Mouse (Mus musculus) kidney, postnatal 0 days (tissue): ENCODE measurements around the gene Trim21. TPM values are rescaled to one million over a fixed set of nuclear protein-coding genes. Genes with fewer than 3 reads are reported as not detected.
A peak's percentile ranks its signal among the peaks of the same experiment; 100 is the strongest.

Experiments
- ATAC-seq: fragments of 200-750 bp; cut with Nextera tagmentation; replicated peaks from 2 replicates; pipeline ENCODE4 v1.8.0; 2017; ENCODE audit warnings: low read depth, moderate number of reproducible peaks, moderate TSS enrichment, moderate library complexity; ENCODE audit not compliant: low FRiP score
- DNase-seq: peaks from one replicate; pipeline ENCODE4 v3.0.0-alpha.2; 2016; ENCODE audit warnings: low spot score
- H3K27ac ChIP-seq: fragments of 300-500 bp; sonication (generic); 2 replicates; pipeline ENCODE4 v1.5.1; 2014; ENCODE audit warnings: mild to moderate bottlenecking
- H3K27me3 ChIP-seq: fragments of 300-500 bp; sonication (generic); 2 replicates; pipeline ENCODE4 v1.6.1; 2014; ENCODE audit warnings: low read length, mixed read lengths; ENCODE audit not compliant: insufficient read depth
- H3K36me3 ChIP-seq: fragments of 300-500 bp; sonication (generic); 2 replicates; pipeline ENCODE4 v1.6.1; 2014; ENCODE audit warnings: low read length, mixed read lengths; ENCODE audit not compliant: insufficient read depth
- H3K4me1 ChIP-seq: fragments of 300-500 bp; sonication (generic); replicated peaks from 2 replicates; pipeline ENCODE4 v1.6.1; 2014; ENCODE audit warnings: antibody characterized with exemption, low read length, mixed read lengths; ENCODE audit not compliant: insufficient read depth
- H3K4me2 ChIP-seq: fragments of 300-500 bp; sonication (generic); 2 replicates; pipeline ENCODE4 v1.6.1; 2014; ENCODE audit warnings: mild to moderate bottlenecking, low read length, moderate library complexity, mixed read lengths
- H3K4me3 ChIP-seq: fragments of 300-500 bp; sonication (generic); replicated peaks from 2 replicates; pipeline ENCODE4 v1.5.1; 2014; ENCODE audit warnings: low read depth, low read length
- H3K9ac ChIP-seq: fragments of 300-500 bp; sonication (generic); 2 replicates; pipeline ENCODE4 v1.6.1; 2014; ENCODE audit warnings: low read depth, low read length
- H3K9me3 ChIP-seq: fragments of 300-500 bp; sonication (generic); replicated peaks from 2 replicates; pipeline ENCODE4 v1.6.1; 2016; ENCODE audit warnings: low read length, inconsistent platforms, mixed read lengths
- CTCF ChIP-seq: IDR thresholded peaks from 2 replicates; pipeline ENCODE4 v1.5.1; 2016; ENCODE audit warnings: antibody characterized with exemption, low read depth, mild to moderate bottlenecking, moderate library complexity
- WGBS: fragments of 180-500 bp; shearing (Covaris S2); extraction: QIAGEN DNeasy Blood & Tissue Kit; methylation state at CpG from one replicate; pipeline ENCODE4 v1.1.7; 2014; 5-methylcytosine and 5-hydroxymethylcytosine counted together
- polyA plus RNA-seq: library from polyadenylated mRNA; unstranded; fragments of >200 nt; fragmentation: Nextera tagmentation; extraction: Ambion mirVana; gene quantifications from 2 replicates; pipeline ENCODE4 v1.2.1, GENCODE M21; 2015

Trim21 gene
- 1.1 TPM in 2 replicates for polyA plus RNA-seq

GRCm38 (mm10) chr7:102564999-102565997 is at the start of gene Trim21:
TSS of gene Trim21 (minus strand) at chr7:102565486.
- DNase-seq (peak; percentile 97), ATAC-seq (peak; percentile 98)
- peak within 1 kb of the TSS; percentile 67; the same call in 1 of the 2 replicates for H3K27ac ChIP-seq

GRCm38 (mm10) chr7:102597378-102598031 is 32.2 kb upstream of the Trim21 start, which contains the start of gene Olfr552:
TSS of gene Olfr552 (plus strand) at chr7:102597770.
- no peak for TF ChIP-seq CTCF
- Histone ChIP-seq H3K4me2 (no peak within 1 kb of the TSS), H3K27me3 (no peaks in the 10 kb centered on the region), H3K9me3 (no peaks in the 10 kb centered on the region), H3K4me3 (no peak within 1 kb of the TSS), H3K27ac (no peak within 1 kb of the TSS), H3K9ac (no peak within 1 kb of the TSS), H3K36me3 (no peaks in the 10 kb centered on the region), H3K4me1 (no peaks in the 10 kb centered on the region)
- 62% methylated on average over 1 of the region's 1 CpGs for WGBS
- ATAC-seq (no peak), DNase-seq (no peak)

More at GRCm38 (mm10) chr7:102564999-102565997, at the start of gene Trim21:
- H3K9me3 ChIP-seq, result no peaks in the 10 kb centered on the region
- H3K9ac ChIP-seq, result peak within 1 kb of the TSS; percentile 66
- H3K27me3 ChIP-seq, result no peaks in the 10 kb centered on the region
- peak within 1 kb of the TSS; percentile 74 for H3K4me2 ChIP-seq
- WGBS, result 13% methylated on average over 10 of the region's 10 CpGs
- TF ChIP-seq CTCF, result no peak
- H3K4me3 ChIP-seq, result peak within 1 kb of the TSS; percentile 62
- 0 out of 2 replicates have a peak, but pooled peaks cover 8% of the 10 kb centered on the region for H3K36me3 ChIP-seq
- H3K4me1 ChIP-seq, result no peaks in the 10 kb centered on the region

DNA sequence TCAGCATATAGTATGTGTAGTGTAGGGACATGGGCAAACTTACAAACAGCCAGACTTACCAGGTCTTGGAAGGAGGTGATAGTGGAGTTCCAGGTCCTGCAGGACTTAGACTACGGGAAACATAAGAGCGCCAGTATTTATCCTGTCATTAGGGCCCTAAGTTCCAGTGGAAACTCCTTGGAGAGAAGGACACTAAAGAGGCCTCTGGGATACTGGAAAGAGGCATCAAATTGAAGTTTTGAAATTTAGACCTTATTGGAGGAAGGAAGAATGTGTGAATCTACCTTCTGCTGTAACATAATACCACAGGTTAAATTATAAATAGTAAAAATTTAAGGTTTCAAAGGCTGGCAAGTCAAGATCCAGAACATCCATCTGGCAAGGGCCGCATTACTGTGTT is 26.5 kb upstream of the Trim21 start, which contains the start of gene Olfr551:
Gene Olfr551 (minus strand): TSS at position 101 of the 400 bp plus-strand sequence.
- Histone ChIP-seq H3K4me2 (no peak within 1 kb of the TSS), H3K4me3 (no peak within 1 kb of the TSS), H3K9ac (no peak within 1 kb of the TSS), H3K36me3 (no peaks in the 10 kb centered on the region), H3K27ac (no peak within 1 kb of the TSS), H3K4me1 (no peaks in the 10 kb centered on the region), H3K9me3 (no peaks in the 10 kb centered on the region), H3K27me3 (no peaks in the 10 kb centered on the region)
- WGBS, result 85% methylated on average over 3 of the region's 3 CpGs
- no peak for DNase-seq
- no peak for TF ChIP-seq CTCF
- ATAC-seq, result no peak

- Histone ChIP-seq H3K9me3 (no peaks in the 10 kb centered on the region), H3K4me1 (no peaks in the 10 kb centered on the region), H3K4me2 (no peak overlapping the region), H3K27me3 (no peaks in the 10 kb centered on the region), H3K9ac (no peak overlapping the region), H3K36me3 (no peaks in the 10 kb centered on the region), H3K4me3 (no peak overlapping the region), H3K27ac (no peak overlapping the region)
- no peak for TF ChIP-seq CTCF
- DNase-seq, result no peak
- 70% methylated on average over 6 of the region's 6 CpGs for WGBS
- ATAC-seq, result no peak
These were observed 10.7 kb upstream of the Trim21 start for GRCm38 (mm10) chr7:102575998-102576397.

GRCm38 (mm10) chr7:102573174-102573830 is 8.0 kb upstream of the Trim21 start:
- Histone ChIP-seq H3K27ac (no peak overlapping the region), H3K36me3 (no peaks in the 10 kb centered on the region), H3K9ac (no peak overlapping the region), H3K4me2 (no peak overlapping the region), H3K4me1 (no peaks in the 10 kb centered on the region), H3K27me3 (no peaks in the 10 kb centered on the region), H3K4me3 (no peak overlapping the region), H3K9me3 (no peaks in the 10 kb centered on the region)
- WGBS, result 81% methylated on average over 3 of the region's 3 CpGs
- no peak for ATAC-seq
- no peak for TF ChIP-seq CTCF
- no peak for DNase-seq

DNA sequence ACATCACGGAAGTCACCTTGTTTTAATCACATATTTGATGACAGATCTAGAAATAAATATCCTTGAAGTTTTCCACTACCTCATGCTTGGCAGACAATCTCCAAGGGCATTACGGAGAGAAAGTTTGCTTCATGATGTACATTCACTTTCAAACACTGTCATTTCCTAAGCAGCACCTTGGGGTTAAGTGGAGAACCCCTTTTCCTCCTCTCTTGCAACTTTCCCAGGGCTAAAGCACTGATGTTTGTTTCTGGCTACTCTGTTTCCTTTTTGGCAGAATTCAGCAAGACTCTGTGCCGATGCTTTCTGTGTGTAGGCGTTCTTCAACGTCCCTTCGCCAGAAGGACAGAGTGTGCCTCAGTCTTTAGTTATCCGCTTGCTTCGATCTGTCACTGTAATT is 5.9 kb upstream of the Trim21 start, which contains the start of gene Olfr550:
Gene Olfr550 (plus strand): TSS at position 301 of the 400 bp plus-strand sequence.
- Histone ChIP-seq H3K4me3 (no peak within 1 kb of the TSS), H3K27ac (no peak within 1 kb of the TSS), H3K27me3 (no peaks in the 10 kb centered on the region), H3K9me3 (no peaks in the 10 kb centered on the region), H3K36me3 (no peaks in the 10 kb centered on the region), H3K4me1 (no peaks in the 10 kb centered on the region), H3K9ac (no peak within 1 kb of the TSS), H3K4me2 (no peak within 1 kb of the TSS)
- TF ChIP-seq CTCF, result no peak
- DNase-seq (no peak), ATAC-seq (no peak)
- 82% methylated on average over 8 of the region's 8 CpGs for WGBS
